Mouse (Mus musculus): ENCODE results near the gene Arhgap21.

DNA sequence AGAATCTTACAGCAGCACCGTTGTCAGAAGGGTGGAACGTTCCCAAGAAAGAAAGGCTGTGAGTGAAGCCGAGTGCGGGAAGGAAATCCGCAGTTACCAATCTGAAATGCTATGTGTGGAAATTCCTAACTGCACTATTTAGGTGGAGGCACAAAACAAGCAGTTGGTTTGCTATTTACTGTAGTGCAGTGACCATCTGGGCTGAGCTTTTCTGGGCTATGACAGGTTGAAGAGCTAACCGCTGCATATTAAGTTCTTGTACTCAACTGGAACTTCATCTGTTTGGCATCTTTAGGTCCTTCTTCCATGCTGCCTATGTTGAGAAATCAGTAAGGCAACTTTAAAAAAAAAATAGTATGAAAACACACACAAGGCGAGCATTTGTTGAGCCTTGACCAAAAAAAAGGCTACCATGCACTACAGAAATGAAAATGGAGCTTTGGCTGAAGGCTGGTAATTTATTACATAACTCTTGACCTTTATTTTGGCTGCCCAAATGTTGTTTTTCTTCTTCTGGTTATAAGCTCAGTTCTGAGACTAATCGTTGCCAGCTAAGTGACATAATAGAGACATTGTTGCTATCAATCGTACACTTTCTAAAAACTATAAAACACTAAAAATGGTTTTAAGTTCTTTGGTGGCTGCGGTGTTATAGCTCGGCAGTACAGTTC is 56.2 kb downstream of the Arhgap21 start:
- TF ChIP-seq CTCF (IDR thresholded peaks at IDR 0.05; ENCODE audit: extremely low read depth, insufficient read length, insufficient replicate concordance, low read depth, low read length) = no peak
- TF ChIP-seq POLR2A (IDR thresholded peaks at IDR 0.05; ENCODE audit: low read depth, low read length) = no peak
